Mouse (Mus musculus) ES-CJ7 (cell line): ENCODE measurements around the gene 4931429L15Rik.
A peak's percentile ranks its signal among the peaks of the same experiment; 100 is the strongest.

Experiments used
- DNase-seq: peaks from one replicate; pipeline ENCODE4 v3.0.0; 2011; ENCODE audit warnings: low read depth, low spot score

4931429L15Rik gene

DNA sequence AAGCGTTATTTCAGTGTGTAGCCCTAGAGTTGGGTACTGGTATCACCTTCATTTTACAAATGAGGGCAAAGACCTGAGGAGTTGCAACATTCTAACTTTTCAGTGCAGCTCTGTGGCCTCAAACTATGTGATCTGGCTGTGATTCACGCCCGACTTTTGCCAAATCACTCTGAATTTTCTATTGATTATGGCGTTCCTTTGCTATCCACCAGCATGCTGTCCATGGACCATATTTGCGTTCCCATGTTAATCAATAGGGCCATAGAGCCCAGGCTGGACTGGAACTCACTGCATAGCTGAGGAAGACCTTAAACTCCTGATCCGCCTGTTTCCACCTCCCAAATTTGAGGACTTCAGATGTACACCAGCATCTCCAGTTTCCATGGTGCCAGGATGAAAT lies 60.7 kb downstream of the 4931429L15Rik start:
- no peak for DNase-seq

DNA sequence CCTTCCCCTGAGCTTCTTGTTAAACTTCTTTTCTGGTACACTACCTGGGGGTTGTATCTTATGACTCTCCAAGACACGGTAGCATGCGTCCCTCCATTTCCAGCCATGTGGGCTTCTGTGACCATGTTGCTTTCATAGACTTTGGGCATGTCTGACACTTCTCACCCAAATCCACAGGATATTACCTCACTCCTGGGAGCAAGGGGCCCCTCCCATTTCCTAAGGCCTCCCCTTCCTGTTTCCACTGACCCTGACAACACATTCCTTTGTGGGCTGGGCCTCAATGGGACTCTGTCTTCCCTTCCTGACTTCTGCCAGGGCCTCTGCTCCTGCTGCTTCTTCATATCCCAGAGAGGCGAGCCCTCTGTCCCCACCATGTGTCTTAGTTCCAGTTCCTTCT lies 62.2 kb downstream of the 4931429L15Rik start:
- peak; percentile 60 for DNase-seq

DNA sequence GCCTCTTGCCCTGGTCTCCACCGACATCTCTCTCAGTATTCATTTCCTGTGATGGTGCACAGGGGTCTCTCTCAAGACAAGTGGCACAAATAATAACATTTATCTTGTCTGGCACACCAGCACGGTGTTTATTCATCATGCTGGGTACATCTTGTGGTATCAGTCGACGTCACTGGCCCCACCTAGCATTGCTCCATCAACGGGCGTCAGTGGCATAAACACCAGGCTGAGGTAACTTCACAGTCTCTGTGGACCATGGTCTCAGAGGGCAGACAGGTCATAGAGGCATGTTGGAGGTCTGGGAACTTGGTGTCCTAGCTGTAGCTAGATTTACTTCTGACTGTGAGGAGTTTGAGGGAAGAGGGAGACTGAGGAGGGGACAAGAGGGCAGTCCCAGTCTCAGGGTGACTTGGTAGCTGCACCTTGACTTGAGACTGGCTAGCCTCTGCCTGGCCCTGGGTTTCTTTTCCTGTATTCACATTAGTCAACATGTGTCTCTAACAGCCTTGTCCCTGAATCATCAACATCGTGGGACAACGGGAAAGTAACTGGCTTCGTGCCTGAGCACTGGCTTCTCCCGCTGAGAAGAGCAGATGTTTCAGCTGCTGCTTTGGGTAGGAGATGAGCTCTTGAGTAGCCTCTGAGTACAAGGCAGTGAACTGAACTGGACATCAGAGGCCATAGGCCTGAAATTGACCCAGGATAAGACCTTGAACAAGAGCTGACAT lies 63.0 kb downstream of the 4931429L15Rik start:
- no peak for DNase-seq

DNA sequence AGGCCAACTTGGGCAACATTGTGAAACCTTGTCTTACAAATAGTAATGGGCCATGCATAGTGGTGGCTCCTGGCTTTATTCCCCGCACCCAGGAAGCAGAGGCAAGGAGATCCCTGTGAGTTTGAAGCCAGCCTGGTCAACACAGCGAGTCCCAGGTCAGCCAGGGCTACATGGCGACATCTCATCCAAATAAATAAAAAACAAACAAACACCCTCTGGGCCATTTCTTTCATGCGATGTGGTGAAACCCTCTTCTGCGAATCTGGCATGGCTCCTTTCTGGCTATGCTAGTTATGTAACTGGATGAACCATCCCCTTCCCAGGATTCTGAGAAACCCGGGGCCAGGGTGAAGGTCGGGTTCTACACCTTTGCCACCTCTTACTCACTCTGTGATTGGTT lies 63.6 kb downstream of the 4931429L15Rik start:
- DNase-seq, result no peak
